ENCODE assay signal across 28 mouse cellular contexts in genomic region chr4:16669898-16670297, GRCm38 (mm10).
DNase-seq lines count a peak whose midpoint lies in the region; ATAC-seq lines count a peak whose summit lies in the region.
"Had no signal": no experiment of that assay in that cellular context is flagged by ENCODE, and none has a peak within 500 bp of the region (broad histone marks: within the 10 kb centered on the region; RNA-seq: fewer than 3 reads in every experiment).

No protein-coding gene starts in this region.

- peak; percentile 70 for ATAC-seq in forebrain, embryonic 16.5 days
- no peak for ATAC-seq in forebrain, embryonic 12.5 days (ENCODE audit: low FRiP score)
- ATAC-seq: CD4-positive, CD25-positive, alpha-beta regulatory T cell, adult 4 months; liver, embryonic 12.5 days had no signal

- no peaks in the 10 kb centered on the region for H3K27me3 ChIP-seq in forebrain, embryonic 16.5 days (replicated peaks; ENCODE audit: control insufficient read depth, insufficient read depth, low read length)
- no peaks in the 10 kb centered on the region for H3K27me3 ChIP-seq in forebrain, embryonic 12.5 days
- H3K27me3 ChIP-seq: embryonic facial prominence, embryonic 13.5 days; hindbrain, embryonic 12.5 days; limb, embryonic 13.5 days; liver, embryonic 12.5 days; neural tube, embryonic 15.5 days had no signal

- H3K27ac ChIP-seq in forebrain, embryonic 16.5 days (ENCODE audit: low read length), result no peak overlapping the region
- H3K27ac ChIP-seq in forebrain, embryonic 12.5 days, result no peak overlapping the region
- H3K27ac ChIP-seq: embryonic facial prominence, embryonic 13.5 days; hindbrain, embryonic 12.5 days; kidney, postnatal 0 days; limb, embryonic 13.5 days; liver, embryonic 12.5 days; midbrain, embryonic 10.5 days; neural tube, embryonic 15.5 days had no signal

- intact Hi-C loops in left cerebral cortex, postnatal 14 days (cut with DNase I), result no loop called here

- DNase-seq in right cerebral cortex, adult 2 months (ENCODE audit: low spot score in 2 of 2), result peak; percentile 13 to 21
- no peak for DNase-seq in right cerebral cortex, postnatal 14 days
- peak; percentile 6 to 57 for DNase-seq in left cerebral cortex, postnatal 14 days (ENCODE audit: low spot score in 2 of 2)
- DNase-seq in telencephalon, adult 2 months (ENCODE audit: low read depth, low spot score), result peak; percentile 74
- DNase-seq in heart, adult 9 months (ENCODE audit: low spot score in 2 of 2), result no peak
- no peak for DNase-seq in thymus, postnatal 25 days
- DNase-seq: adrenal gland, postnatal 36 days; cerebellum, adult 2 months; cerebellum, postnatal 36 days; embryo, embryonic 11 days; gastrocnemius, postnatal 25 days; heart, adult 18-20 months; kidney, adult 18-20 months; layer of hippocampus, postnatal 36 days; lung, adult 18-20 months; lung, postnatal 10 days; thymus, adult 2 months had no signal

- WGBS in forebrain, embryonic 16.5 days, result 62% methylated on average over 1 of the region's 1 CpGs
- WGBS in forebrain, embryonic 12.5 days, result 92% methylated on average over 1 of the region's 1 CpGs

- H3K4me3 ChIP-seq in forebrain, embryonic 16.5 days (replicated peaks; ENCODE audit: low read length), result no peak overlapping the region
- H3K4me3 ChIP-seq in forebrain, embryonic 12.5 days (replicated peaks), result no peak overlapping the region
- H3K4me3 ChIP-seq: embryonic facial prominence, embryonic 13.5 days; erythroblast, embryonic 14.5 days; hindbrain, embryonic 12.5 days; limb, embryonic 13.5 days; liver, embryonic 12.5 days; midbrain, embryonic 10.5 days; neural tube, embryonic 15.5 days had no signal

- no peak overlapping the region for H3K4me2 ChIP-seq in forebrain, embryonic 16.5 days (ENCODE audit: low read length)
- no peak overlapping the region for H3K4me2 ChIP-seq in forebrain, embryonic 12.5 days
- H3K4me2 ChIP-seq: embryonic facial prominence, embryonic 13.5 days; hindbrain, embryonic 12.5 days; limb, embryonic 13.5 days; liver, embryonic 12.5 days; neural tube, embryonic 15.5 days had no signal

- H3K9ac ChIP-seq in forebrain, embryonic 16.5 days (replicated peaks; ENCODE audit: low read depth, low read length), result no peak overlapping the region
- no peak overlapping the region for H3K9ac ChIP-seq in forebrain, embryonic 12.5 days
- H3K9ac ChIP-seq: embryonic facial prominence, embryonic 13.5 days; hindbrain, embryonic 12.5 days; limb, embryonic 13.5 days; liver, embryonic 12.5 days; neural tube, embryonic 15.5 days had no signal

- no peaks in the 10 kb centered on the region for H3K4me1 ChIP-seq in forebrain, embryonic 16.5 days (replicated peaks; ENCODE audit: control insufficient read depth, insufficient read depth, low read length)
- H3K4me1 ChIP-seq in forebrain, embryonic 12.5 days, result no peaks in the 10 kb centered on the region
- H3K4me1 ChIP-seq: embryonic facial prominence, embryonic 13.5 days; hindbrain, embryonic 12.5 days; limb, embryonic 13.5 days; liver, embryonic 12.5 days; midbrain, embryonic 10.5 days; neural tube, embryonic 15.5 days had no signal

- H3K9me3 ChIP-seq in forebrain, embryonic 16.5 days (ENCODE audit: control insufficient read depth, low read length), result no peaks in the 10 kb centered on the region
- no peaks in the 10 kb centered on the region for H3K9me3 ChIP-seq in forebrain, embryonic 12.5 days
- H3K9me3 ChIP-seq: embryonic facial prominence, embryonic 13.5 days; hindbrain, embryonic 12.5 days; limb, embryonic 13.5 days; liver, embryonic 12.5 days; midbrain, embryonic 10.5 days; neural tube, embryonic 15.5 days had no signal

- H3K36me3 ChIP-seq in forebrain, embryonic 16.5 days (ENCODE audit: control insufficient read depth, insufficient read depth), result no peaks in the 10 kb centered on the region
- no peaks in the 10 kb centered on the region for H3K36me3 ChIP-seq in forebrain, embryonic 12.5 days (replicated peaks)
- H3K36me3 ChIP-seq: embryonic facial prominence, embryonic 13.5 days; hindbrain, embryonic 12.5 days; limb, embryonic 13.5 days; liver, embryonic 12.5 days; midbrain, embryonic 10.5 days; neural tube, embryonic 15.5 days had no signal

Comparison
In these comparisons a context has a peak if more than half of its experiments do, and no peak if none do; other contexts are left out.
1. DNase-seq: peak in right cerebral cortex, adult 2 months (2 of 2), left cerebral cortex, postnatal 14 days (2 of 2) and telencephalon, adult 2 months (single experiment); none in right cerebral cortex, postnatal 14 days (single experiment), heart, adult 9 months (0 of 2) and thymus, postnatal 25 days (single experiment).